Mouse (Mus musculus) left cerebral cortex, adult 8-10 months (tissue): ENCODE results near the gene Cdh4. TPM values are rescaled to one million over a fixed set of nuclear protein-coding genes. Genes with fewer than 3 reads are reported as not detected.
A peak's percentile ranks its signal among the peaks of the same experiment; 100 is the strongest.

Experiments
- DNase-seq, 2 experiments: peaks; one replicate each; pipeline ENCODE4 v3.0.0; 2022; ENCODE audit warnings: low spot score in 2 of 2
- total RNA-seq, 4 experiments: library from RNA; stranded (reverse); gene quantifications; 2 replicates each; pipeline ENCODE4 v1.2.4; 2022

Cdh4 gene
- total RNA-seq, 4 experiments from 2014 or later: 20.7 to 26.0 (median 24.6) TPM

DNA sequence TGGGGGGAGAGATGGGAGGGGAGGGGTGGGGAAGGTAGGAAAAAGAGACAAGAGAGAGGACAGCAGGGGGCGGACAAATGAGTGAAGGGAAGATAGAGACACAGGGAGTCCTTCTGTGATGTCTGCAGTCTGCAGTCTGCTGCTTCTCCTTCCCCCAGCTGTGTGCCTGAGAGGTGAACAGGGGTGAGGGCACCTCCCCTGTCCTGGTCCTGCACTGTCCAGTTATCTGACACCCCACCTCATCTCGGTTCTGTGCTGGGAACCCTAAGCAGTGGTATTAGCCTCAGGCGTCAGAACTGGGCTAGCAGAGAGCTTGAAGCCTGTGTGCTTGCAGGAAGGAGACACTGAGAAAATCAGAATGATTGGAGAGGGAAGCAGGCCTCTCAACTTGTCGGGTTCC, 338.7 kb downstream of the Cdh4 start:
- DNase-seq: no peak

- no peak for DNase-seq
Observed at GRCm38 (mm10) chr2:179787256-179787655, 345.0 kb downstream of the Cdh4 start.

- DNase-seq: no peak
Observed at GRCm38 (mm10) chr2:179787797-179788196, 345.6 kb downstream of the Cdh4 start.

DNA sequence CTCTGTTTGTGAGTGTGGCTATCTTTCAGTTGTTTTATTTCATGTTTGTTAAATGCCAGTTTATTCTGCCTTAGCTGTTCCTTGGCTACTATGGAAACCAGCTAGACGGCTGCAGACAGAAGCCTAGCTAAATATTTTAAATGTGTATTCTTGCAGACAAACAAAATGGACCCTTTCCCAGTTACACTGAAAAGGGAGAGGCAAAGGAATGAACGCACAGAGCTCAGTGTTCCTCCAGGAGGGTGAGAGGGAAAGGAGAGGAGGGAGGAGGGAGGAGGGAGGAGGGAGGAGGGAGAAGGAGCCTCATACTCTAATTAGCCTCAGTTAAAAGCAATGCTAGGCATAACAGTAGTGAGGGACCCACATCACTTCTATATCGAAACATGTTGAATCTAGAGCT, 348.5 kb downstream of the Cdh4 start:
- DNase-seq: no peak

GRCm38 (mm10) chr2:179792426-179793133, 350.3 kb downstream of the Cdh4 start:
- DNase-seq: no peak

DNA sequence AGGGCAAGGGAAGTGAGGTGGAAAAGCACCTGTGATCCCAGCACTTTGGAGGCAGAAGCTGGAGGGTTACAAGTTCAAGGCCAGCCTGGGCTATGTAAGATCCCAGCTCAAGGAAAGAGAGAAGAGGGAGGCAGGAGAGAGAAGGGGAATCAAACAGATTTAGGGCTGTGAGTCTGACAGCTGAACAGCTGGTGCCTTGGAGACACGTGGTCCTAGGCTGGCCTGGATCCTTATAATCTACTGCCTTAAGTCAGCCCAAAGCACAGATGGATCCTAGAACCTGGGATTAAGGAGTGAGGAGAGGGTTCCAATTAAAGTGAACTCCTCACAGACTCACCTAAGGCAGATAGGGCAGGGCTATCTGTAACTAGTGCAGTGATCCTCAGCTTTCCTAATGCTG, 352.1 kb downstream of the Cdh4 start:
- no peak for DNase-seq

- no peak for DNase-seq
Observed at GRCm38 (mm10) chr2:179795452-179795851, 353.2 kb downstream of the Cdh4 start.

GRCm38 (mm10) chr2:179799906-179800532, 357.8 kb downstream of the Cdh4 start:
- DNase-seq: peak; percentile 43 to 81

DNA sequence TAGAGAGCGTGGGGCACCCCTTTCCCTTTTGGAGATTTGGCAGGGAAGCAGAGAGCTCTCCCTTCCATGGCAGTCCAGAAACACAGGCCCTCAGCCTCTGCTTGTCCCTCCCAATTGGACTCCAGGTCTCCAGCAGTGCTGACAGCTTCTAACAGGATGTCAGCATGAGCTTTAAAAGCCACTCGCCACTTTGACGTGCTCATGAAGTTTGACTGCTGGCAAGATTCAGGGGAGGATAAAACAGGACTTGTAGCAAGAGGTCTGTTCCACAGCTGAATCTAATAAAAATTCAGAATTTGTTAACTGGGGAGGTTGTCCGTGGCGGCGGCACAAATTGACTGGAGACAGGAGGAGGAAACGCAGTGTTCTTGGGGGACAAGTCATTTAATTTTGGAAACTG, 358.8 kb downstream of the Cdh4 start:
- no peak for DNase-seq

- DNase-seq: no peak
Observed at GRCm38 (mm10) chr2:179802411-179802810, 360.2 kb downstream of the Cdh4 start.

DNA sequence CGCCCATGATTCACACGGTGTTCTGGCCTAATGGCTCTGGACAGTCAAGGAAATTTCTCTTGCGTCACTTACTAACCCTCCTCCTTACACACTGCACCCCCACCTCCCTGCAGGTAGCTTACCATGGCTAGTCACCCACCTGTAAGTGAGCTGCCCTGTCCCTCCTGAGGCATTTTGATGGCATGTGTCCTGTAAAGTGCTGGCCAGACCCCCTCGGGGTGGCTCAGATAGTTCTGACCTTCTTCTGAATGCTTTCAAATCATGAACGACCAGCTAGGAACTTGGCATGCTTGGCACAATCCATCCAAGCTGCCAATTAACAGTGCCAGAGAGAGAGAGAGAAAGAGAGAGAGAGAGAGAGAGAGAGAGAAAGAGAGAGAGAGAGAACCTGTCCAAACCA, 368.9 kb downstream of the Cdh4 start:
- DNase-seq: no peak

DNA sequence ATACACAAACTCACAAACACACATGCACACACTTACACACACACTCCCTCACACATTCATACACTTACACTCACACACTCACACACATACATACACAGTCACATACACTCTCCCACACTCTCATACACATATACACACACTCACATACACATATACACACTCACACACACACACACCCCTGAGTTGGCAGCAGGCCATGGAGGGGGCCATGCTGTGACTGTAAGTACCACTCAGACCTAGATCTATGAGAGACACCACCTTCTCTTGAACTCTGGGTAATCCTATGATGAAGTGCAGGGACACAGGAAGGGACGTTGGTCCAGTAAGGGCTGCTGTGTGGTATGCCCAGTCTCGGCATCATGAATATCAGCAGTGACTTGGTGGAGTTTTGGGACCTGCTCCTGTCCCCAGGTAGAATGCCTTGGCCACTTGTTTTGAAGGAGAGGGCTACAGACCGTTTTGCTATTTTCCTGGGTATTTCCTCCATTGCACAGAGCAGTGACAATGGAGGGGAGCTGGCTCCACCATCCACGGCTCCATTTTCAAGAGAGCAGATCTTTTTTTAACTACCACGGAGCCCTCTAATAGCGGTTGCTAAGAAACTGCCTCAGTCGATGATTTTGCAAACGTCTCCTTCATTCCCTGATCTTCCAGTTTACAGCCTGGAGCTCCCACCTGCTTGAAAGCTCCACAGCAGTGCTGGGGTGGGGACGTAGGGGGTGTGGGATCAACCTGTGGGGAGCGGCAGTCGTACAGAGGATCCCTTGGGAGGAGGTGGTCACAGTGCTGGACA, 371.0 kb downstream of the Cdh4 start:
- peak in 1 of 2 experiments; percentile 34 for DNase-seq

DNA sequence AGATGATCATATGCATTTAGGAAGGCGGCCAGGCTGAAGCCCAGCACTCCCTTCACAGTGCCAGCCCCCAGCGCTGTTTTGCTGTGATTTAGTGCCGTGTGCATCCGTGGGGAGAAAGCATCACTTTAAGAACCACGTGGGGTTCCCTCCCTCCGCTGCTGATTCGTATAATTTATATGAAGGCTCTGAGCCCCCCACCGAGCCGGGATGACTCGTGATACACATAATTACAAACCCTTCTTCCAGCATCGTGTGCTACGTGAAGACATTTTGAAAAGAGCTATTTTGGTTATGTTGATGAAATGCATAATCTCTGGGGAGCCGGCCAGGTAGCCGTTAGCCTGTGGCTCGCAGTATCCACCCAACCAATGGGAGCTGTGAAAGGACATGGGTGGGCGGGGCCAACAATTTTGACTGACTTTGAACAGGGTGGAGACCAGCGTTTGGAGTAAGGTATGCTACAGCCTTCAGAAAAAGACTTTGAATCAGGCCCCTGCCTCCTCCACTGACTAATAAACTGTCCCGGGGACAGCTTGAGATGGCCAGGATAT, 382.6 kb downstream of the Cdh4 start:
- peak in 1 of 2 experiments; percentile 78 for DNase-seq

GRCm38 (mm10) chr2:179828968-179829367, 386.7 kb downstream of the Cdh4 start:
- no peak for DNase-seq

- DNase-seq: no peak
Observed at GRCm38 (mm10) chr2:179829972-179830371, 387.7 kb downstream of the Cdh4 start.

- no peak for DNase-seq
Observed at GRCm38 (mm10) chr2:179834892-179835291, 392.7 kb downstream of the Cdh4 start.

GRCm38 (mm10) chr2:179835570-179835969, 393.3 kb downstream of the Cdh4 start:
- DNase-seq: no peak

DNA sequence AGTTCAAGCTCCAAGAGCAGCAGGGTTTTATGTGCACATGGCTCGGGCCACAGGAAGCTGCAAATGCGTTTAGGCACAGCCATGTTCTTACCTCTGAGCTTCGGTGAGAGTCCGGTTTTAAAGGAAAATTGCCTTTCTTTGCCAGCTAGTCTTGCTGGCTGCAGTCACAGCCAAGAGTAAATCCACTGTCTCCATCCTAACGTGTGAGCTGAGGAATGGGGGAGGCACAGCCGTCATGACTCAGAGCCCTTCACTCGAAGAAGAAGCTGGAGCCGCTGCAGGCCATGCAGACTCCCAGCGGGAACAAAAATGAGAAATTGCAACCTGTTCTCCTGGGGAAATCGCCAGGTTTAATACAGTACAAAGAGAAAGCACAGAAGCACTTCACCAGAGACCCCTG, 395.0 kb downstream of the Cdh4 start:
- peak in 1 of 2 experiments; percentile 71 for DNase-seq

DNA sequence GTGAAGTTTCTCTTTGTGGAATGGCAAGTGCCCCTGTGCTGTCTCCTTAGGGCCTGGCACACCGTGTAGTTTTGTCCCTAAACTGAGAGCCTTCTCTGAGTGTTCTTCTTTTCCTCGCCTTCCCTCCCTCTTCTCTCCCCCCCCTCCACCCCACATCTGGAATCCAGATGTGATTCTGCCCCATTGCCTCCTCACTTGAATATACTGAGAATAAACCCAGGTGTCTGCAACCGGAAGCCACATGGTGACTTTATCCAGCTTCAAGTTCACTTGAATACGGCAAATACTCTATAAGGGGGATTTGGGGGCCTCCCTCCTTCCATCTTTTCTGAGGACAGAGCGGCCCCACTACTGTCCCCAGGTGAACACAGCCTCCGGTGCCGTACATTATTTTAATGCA, 395.8 kb downstream of the Cdh4 start:
- DNase-seq: no peak

GRCm38 (mm10) chr2:179842610-179843389, 400.6 kb downstream of the Cdh4 start:
- no peak for DNase-seq

- no peak for DNase-seq
Observed at GRCm38 (mm10) chr2:179849732-179850131, 407.5 kb downstream of the Cdh4 start.
